8 mouse cellular contexts compared by ENCODE assay signal in the genomic region with DNA sequence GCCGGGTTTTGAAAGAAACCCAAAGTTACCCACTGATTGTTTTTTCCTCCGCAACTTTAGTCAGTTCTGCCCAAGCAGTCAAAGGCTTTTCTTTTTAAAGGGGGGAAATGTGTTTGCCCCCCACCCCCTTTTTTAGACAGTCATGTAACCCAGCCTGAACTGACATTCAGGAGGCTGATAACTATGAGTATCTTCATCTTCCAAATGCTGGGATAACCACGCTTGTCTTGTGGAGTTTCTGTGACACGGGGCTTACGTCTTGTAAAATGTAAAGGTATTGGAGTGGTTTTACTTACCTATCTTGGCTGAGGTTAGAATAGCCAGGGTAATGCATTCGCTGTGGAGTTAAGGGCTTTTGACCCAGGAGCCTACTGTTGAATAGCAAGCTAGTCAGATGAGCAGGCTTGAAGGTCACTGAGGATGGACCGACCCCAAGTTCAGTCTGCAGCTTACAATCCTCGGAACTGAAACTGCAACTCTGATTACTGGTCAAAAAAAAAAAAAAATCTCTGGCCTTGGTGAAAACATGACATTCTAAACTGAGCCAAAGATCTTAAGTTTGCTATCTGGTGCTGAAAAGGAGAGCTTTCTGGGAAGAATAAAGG. TPM values are rescaled to one million over a fixed set of nuclear protein-coding genes. Genes with fewer than 3 reads are reported as not detected.
DNase-seq lines count a peak whose midpoint lies in the region; ATAC-seq and TF ChIP-seq lines count a peak whose summit lies in the region.

A gene (minus strand): TSS at position 318 of the 605 bp plus-strand sequence.

- no peaks in the 10 kb centered on the region for H3K27me3 ChIP-seq in forebrain, embryonic 15.5 days
- no peaks in the 10 kb centered on the region for H3K27me3 ChIP-seq in hindbrain, embryonic 13.5 days
- no peaks in the 10 kb centered on the region for H3K27me3 ChIP-seq in limb, embryonic 10.5 days (ENCODE audit: low read depth, poor library complexity, severe bottlenecking)
- no peaks in the 10 kb centered on the region for H3K27me3 ChIP-seq in neural tube, embryonic 15.5 days (replicated peaks)

- H3K4me3 ChIP-seq in layer of hippocampus, adult 2 months, result peak within 1 kb of the TSS; percentile 91
- peak within 1 kb of the TSS; percentile 74 for H3K4me3 ChIP-seq in forebrain, embryonic 15.5 days
- H3K4me3 ChIP-seq in hindbrain, embryonic 13.5 days, result peak within 1 kb of the TSS; percentile 69
- peak within 1 kb of the TSS; percentile 70 for H3K4me3 ChIP-seq in limb, embryonic 10.5 days
- H3K4me3 ChIP-seq in neural tube, embryonic 15.5 days (replicated peaks), result peak within 1 kb of the TSS; percentile 78

- DNase-seq in layer of hippocampus, adult 2 months (ENCODE audit: low spot score in 2 of 2), result no peak
- no peak for DNase-seq in layer of hippocampus, adult 9-11 months
- peak; percentile 51 for DNase-seq in adrenal gland, adult 2 months
- DNase-seq in limb, embryonic 10.5 days (ENCODE audit: low spot score), result no peak
- no peak for DNase-seq in urinary bladder, postnatal 14 days (ENCODE audit: low spot score)

- peak within 1 kb of the TSS; percentile 52 for H3K4me2 ChIP-seq in forebrain, embryonic 15.5 days (replicated peaks)
- peak within 1 kb of the TSS; percentile 76 for H3K4me2 ChIP-seq in hindbrain, embryonic 13.5 days
- H3K4me2 ChIP-seq in neural tube, embryonic 15.5 days, result peak within 1 kb of the TSS; percentile 75

- peak within 1 kb of the TSS; percentile 78 for H3K9ac ChIP-seq in forebrain, embryonic 15.5 days (replicated peaks)
- H3K9ac ChIP-seq in hindbrain, embryonic 13.5 days, result peak within 1 kb of the TSS; percentile 89
- peak within 1 kb of the TSS; percentile 82 for H3K9ac ChIP-seq in neural tube, embryonic 15.5 days (replicated peaks)

- no peaks in the 10 kb centered on the region for H3K9me3 ChIP-seq in forebrain, embryonic 15.5 days
- H3K9me3 ChIP-seq in hindbrain, embryonic 13.5 days, result no peaks in the 10 kb centered on the region
- H3K9me3 ChIP-seq in limb, embryonic 10.5 days (replicated peaks), result no peaks in the 10 kb centered on the region
- no peaks in the 10 kb centered on the region for H3K9me3 ChIP-seq in neural tube, embryonic 15.5 days (replicated peaks)

- H3K4me1 ChIP-seq in forebrain, embryonic 15.5 days, result peaks cover 19% of the 10 kb centered on the region
- peaks cover 25% of the 10 kb centered on the region for H3K4me1 ChIP-seq in hindbrain, embryonic 13.5 days (replicated peaks)
- peaks cover 20% of the 10 kb centered on the region for H3K4me1 ChIP-seq in limb, embryonic 10.5 days
- peaks cover 22% of the 10 kb centered on the region for H3K4me1 ChIP-seq in neural tube, embryonic 15.5 days

- WGBS in forebrain, embryonic 15.5 days, result 3% methylated on average over 8 of the region's 8 CpGs
- WGBS in hindbrain, embryonic 13.5 days, result 5% methylated on average over 8 of the region's 8 CpGs
- WGBS in limb, embryonic 10.5 days, result 9% methylated on average over 8 of the region's 8 CpGs
- WGBS in neural tube, embryonic 15.5 days, result 3% methylated on average over 8 of the region's 8 CpGs

- no peak for TF ChIP-seq CTCF in layer of hippocampus, adult 2 months (conservative IDR thresholded peaks at IDR 0.05)

- ATAC-seq in forebrain, embryonic 15.5 days (replicated peaks), result peak; percentile 38
- ATAC-seq in hindbrain, embryonic 13.5 days (ENCODE audit: low FRiP score), result peak; percentile 33
- ATAC-seq in neural tube, embryonic 15.5 days (ENCODE audit: low FRiP score), result peak; percentile 33

- 0 out of 2 replicates have a peak, but pooled peaks cover 9% of the 10 kb centered on the region for H3K36me3 ChIP-seq in forebrain, embryonic 15.5 days
- 0 out of 2 replicates have a peak, but pooled peaks cover 5% of the 10 kb centered on the region for H3K36me3 ChIP-seq in hindbrain, embryonic 13.5 days
- peaks cover 9% of the 10 kb centered on the region; the same call in 1 of the 2 replicates for H3K36me3 ChIP-seq in limb, embryonic 10.5 days
- no peaks in the 10 kb centered on the region for H3K36me3 ChIP-seq in neural tube, embryonic 15.5 days

- H3K27ac ChIP-seq in layer of hippocampus, adult 2 months, result peak within 1 kb of the TSS; percentile 99
- peak within 1 kb of the TSS; percentile 98 for H3K27ac ChIP-seq in forebrain, embryonic 15.5 days (replicated peaks)
- H3K27ac ChIP-seq in hindbrain, embryonic 13.5 days, result peak within 1 kb of the TSS; percentile 98
- peak within 1 kb of the TSS; percentile 95 for H3K27ac ChIP-seq in limb, embryonic 10.5 days
- peak within 1 kb of the TSS; percentile 99 for H3K27ac ChIP-seq in neural tube, embryonic 15.5 days (replicated peaks)

RNA-seq across cellular contexts. Expression of the gene that starts here (rescaled TPM):
- 10 to 100 TPM; 34.4 to 35.1 TPM for total RNA-seq in layer of hippocampus, adult 2 months (2021)
- total RNA-seq in adrenal gland, adult 2 months (2021), result 10 to 100 TPM; 25.4 to 31.0 TPM
- polyA plus RNA-seq in adrenal gland, adult 2 months (2012; rRNA removed), result 48.4 and 53.3 TPM in 2 replicates
- 65.4 and 71.4 TPM in 2 replicates for polyA plus RNA-seq in forebrain, embryonic 15.5 days (2015; fragmentation: Nextera tagmentation; extraction: Ambion mirVana)
- polyA plus RNA-seq in hindbrain, embryonic 13.5 days (2015; fragmentation: Nextera tagmentation; extraction: Ambion mirVana), result 74.1 and 77.0 TPM in 2 replicates
- 66.4 and 75.3 TPM in 2 replicates for polyA plus RNA-seq in limb, embryonic 10.5 days (2016; fragmentation: Nextera tagmentation; extraction: Ambion mirVana)
- polyA plus RNA-seq in neural tube, embryonic 15.5 days (2015; fragmentation: Nextera tagmentation; extraction: Ambion mirVana), result 67.1 and 69.0 TPM in 2 replicates
